Mouse (Mus musculus) left cerebral cortex, adult 2 months (tissue): ENCODE data around the gene Fbxl3. TPM values are rescaled to one million over a fixed set of nuclear protein-coding genes. Genes with fewer than 3 reads are reported as not detected.

Experiments
- DNase-seq, 2 experiments: peaks; one replicate each; pipeline ENCODE4 v3.0.0; 2021 to 2022; ENCODE audit warnings: low spot score in 2 of 2, mixed read lengths in 1 of 2; ENCODE audit errors: extremely low spot score in 1 of 2
- H3K27ac ChIP-seq: fragments of 200-600 bp; 2 replicates; pipeline ENCODE4 v1.8.1; 2022
- H3K4me3 ChIP-seq: fragments of 200-600 bp; 2 replicates; pipeline ENCODE4 v1.8.1; 2022
- CTCF ChIP-seq: fragments of 200-600 bp; IDR thresholded peaks from 2 replicates; pipeline ENCODE4 v1.8.1; 2022; ENCODE audit warnings: antibody characterized with exemption, mild to moderate bottlenecking, moderate library complexity
- intact Hi-C: fragments of 180-260 bp; cut with DNase I; formaldehyde crosslinking; loops from one replicate; pipeline ENCODE4 v1.15.1; 2025
- total RNA-seq, 2 experiments: library from RNA; stranded (reverse); gene quantifications; 2 replicates each; pipeline ENCODE4 v1.2.3; 2021

Fbxl3 gene
- total RNA-seq, 2 experiments from 2014 or later = 99.8 to 105 TPM

- H3K4me3 ChIP-seq = no peak overlapping the region
- intact Hi-C loops = loop anchor here (5.0 kb wide), 2 partner anchors 407 to 472 kb away; no protein-coding TSS in a partner anchor
- peak; percentile 63 to 80 for DNase-seq
- peak; percentile 83 for TF ChIP-seq CTCF
- no peak overlapping the region for H3K27ac ChIP-seq
These were observed 33.8 kb downstream of the Fbxl3 start for GRCm38 (mm10) chr14:103065294-103066167.

- intact Hi-C loops = loop anchor here (10.0 kb wide), 1 partner anchor 1115 kb away; no protein-coding TSS in a partner anchor
- Histone ChIP-seq H3K27ac (no peak overlapping the region), H3K4me3 (no peak overlapping the region)
- no peak for DNase-seq
- no peak; the same call in 1 of the 2 replicates for TF ChIP-seq CTCF
These were observed 39.9 kb downstream of the Fbxl3 start for GRCm38 (mm10) chr14:103059495-103059894.

- intact Hi-C loops = loop anchor here (10.0 kb wide), 1 partner anchor 1114 kb away; no protein-coding TSS in a partner anchor
- no peak for DNase-seq
- H3K27ac ChIP-seq = no peak overlapping the region
- TF ChIP-seq CTCF = no peak
- no peak overlapping the region for H3K4me3 ChIP-seq
These were observed 40.4 kb downstream of the Fbxl3 start for GRCm38 (mm10) chr14:103058998-103059397.

DNA sequence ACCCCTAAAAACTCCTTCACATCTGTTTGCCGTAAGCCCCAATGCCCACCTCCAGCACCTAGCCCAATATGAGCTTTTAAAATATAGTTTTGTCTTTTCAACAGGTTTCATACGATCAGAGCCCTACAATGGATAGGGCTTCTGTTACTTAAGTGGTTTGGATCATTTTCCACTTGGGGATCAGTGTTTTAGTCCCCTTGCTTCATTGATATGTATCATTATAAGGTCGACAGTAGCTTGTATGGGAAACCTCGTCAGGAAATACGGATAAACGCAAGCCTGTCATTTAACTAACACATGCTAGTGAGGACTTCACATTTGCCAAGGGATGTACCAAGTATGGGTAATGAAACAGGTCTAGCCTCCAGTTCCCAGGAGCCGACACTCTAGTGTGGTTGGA, 42.8 kb downstream of the Fbxl3 start:
- no peak for TF ChIP-seq CTCF
- no peak overlapping the region for H3K4me3 ChIP-seq
- intact Hi-C loops = loop anchor here (10.0 kb wide), 1 partner anchor 1112 kb away; no protein-coding TSS in a partner anchor
- H3K27ac ChIP-seq = no peak overlapping the region
- DNase-seq = no peak

GRCm38 (mm10) chr14:103054731-103055130, 44.6 kb downstream of the Fbxl3 start:
- Histone ChIP-seq H3K27ac (no peak overlapping the region), H3K4me3 (no peak overlapping the region)
- no peak for TF ChIP-seq CTCF

GRCm38 (mm10) chr14:103051159-103051769, 48.1 kb downstream of the Fbxl3 start:
- DNase-seq = peak; percentile 75 to 76
- TF ChIP-seq CTCF = peak; percentile 99
- intact Hi-C loops = loop anchor here (1.0 to 10.0 kb wide), 2 partner anchors 39 to 1106 kb away; no protein-coding TSS in a partner anchor
- H3K4me3 ChIP-seq = no peak overlapping the region
- H3K27ac ChIP-seq = no peak overlapping the region

More at GRCm38 (mm10) chr14:103054731-103055130, 44.6 kb downstream of the Fbxl3 start:
- intact Hi-C loops = loop anchor here (10.0 kb wide), 1 partner anchor 1110 kb away; no protein-coding TSS in a partner anchor
- DNase-seq = no peak

GRCm38 (mm10) chr14:103048292-103049086, 50.9 kb downstream of the Fbxl3 start:
- Histone ChIP-seq H3K4me3 (no peak overlapping the region), H3K27ac (no peak overlapping the region)
- no peak for DNase-seq
- intact Hi-C loops = no loop called here
- no peak for TF ChIP-seq CTCF

GRCm38 (mm10) chr14:103046677-103047076, 52.7 kb downstream of the Fbxl3 start, which contains the start of gene Acod1:
Acod1 (plus strand) TSS chr14:103046977.
- DNase-seq = no peak
- H3K4me3 ChIP-seq = no peak within 1 kb of the TSS
- no peak for TF ChIP-seq CTCF
- no peak within 1 kb of the TSS for H3K27ac ChIP-seq
- intact Hi-C loops = no loop called here

GRCm38 (mm10) chr14:103037016-103037415, 62.4 kb downstream of the Fbxl3 start:
- no peak for TF ChIP-seq CTCF
- H3K27ac ChIP-seq = no peak overlapping the region
- no peak overlapping the region for H3K4me3 ChIP-seq
- intact Hi-C loops = no loop called here
- DNase-seq = no peak

GRCm38 (mm10) chr14:103034076-103034475, 65.3 kb downstream of the Fbxl3 start:
- H3K27ac ChIP-seq = no peak overlapping the region
- no peak for TF ChIP-seq CTCF
- intact Hi-C loops = no loop called here
- DNase-seq = no peak
- H3K4me3 ChIP-seq = no peak overlapping the region

DNA sequence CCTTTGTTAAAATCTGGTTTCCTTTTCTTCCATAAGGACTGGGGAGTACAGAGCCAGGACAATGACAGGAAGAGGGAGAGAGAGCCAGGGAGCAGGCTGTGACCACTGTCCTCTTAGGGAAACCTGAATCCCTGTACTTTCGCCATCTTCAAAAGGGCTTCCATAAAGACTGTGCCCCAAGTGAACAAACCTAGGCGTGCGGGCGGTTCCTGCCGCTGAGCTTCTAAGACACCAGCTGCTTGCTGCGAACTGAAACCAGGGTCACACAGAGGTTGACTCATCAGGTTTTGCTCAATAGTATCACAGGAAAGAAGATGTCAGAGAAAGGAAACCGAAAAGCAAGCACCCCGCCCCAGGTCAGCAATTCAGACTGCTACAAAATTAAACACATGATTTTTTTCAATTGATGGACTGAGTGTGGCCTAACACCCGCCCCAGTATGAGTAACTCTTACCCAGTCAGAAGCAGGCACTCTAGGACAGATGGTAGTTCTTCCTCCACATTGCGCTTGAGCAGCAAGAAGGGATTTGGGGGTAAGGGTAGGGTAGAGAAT, 66.0 kb downstream of the Fbxl3 start:
- intact Hi-C loops = no loop called here
- no peak for TF ChIP-seq CTCF
- Histone ChIP-seq H3K4me3 (no peak overlapping the region), H3K27ac (no peak overlapping the region)
- no peak for DNase-seq

Other genes with a start within 250 kb of the Fbxl3 start
- gene Kctd12, start 116.9 kb downstream of the Fbxl3 start, total RNA-seq = 10 to 100 TPM; 44.8 to 54.3 TPM
- gene Acod1, start 52.6 kb downstream of the Fbxl3 start, total RNA-seq = not detected
- gene Cln5, start 29.4 kb downstream of the Fbxl3 start, total RNA-seq = 10 to 100 TPM in 1 of 2 experiments, 1 to 10 TPM in 1; 7.7 to 11.6 TPM
- 100 to 1,000 TPM; 163 to 178 TPM for gene Mycbp2, start 247.2 kb upstream of the Fbxl3 start, total RNA-seq